Mouse (Mus musculus): ENCODE results near the gene Cebpe. TPM values are rescaled to one million over a fixed set of nuclear protein-coding genes. Genes with fewer than 3 reads are reported as not detected.

The Cebpe gene
- 0.20 TPM in 1 of 2 replicates, not detected in the other for polyA plus RNA-seq (2014; fragmentation: Nextera tagmentation; extraction: Ambion mirVana)

DNA sequence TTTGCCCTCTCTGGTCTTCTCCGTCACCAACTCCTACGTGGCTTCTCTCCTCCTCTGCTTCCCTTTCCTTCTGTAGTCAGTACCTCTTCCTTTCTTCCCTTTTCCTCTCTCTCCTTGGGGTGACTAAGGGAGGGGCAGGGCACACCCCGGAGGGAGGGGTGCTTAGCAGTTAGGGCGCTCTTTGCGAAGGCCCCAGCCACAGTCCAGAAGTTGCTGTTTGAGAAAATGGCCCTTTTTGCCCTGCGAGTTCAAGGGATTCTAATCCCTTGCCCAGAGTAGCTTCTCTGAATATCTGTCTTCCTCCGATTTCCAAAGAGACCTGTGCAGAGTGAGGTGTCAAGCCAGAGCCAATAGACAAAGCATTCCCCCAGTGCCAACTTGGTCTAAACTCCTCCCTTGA lies at the start of gene Cebpe:
Gene Cebpe, minus strand, starts transcription at position 101 of the 400 bp plus-strand sequence.
- DNase-seq (ENCODE audit: low spot score) (no peak), ATAC-seq (ENCODE audit: low FRiP score) (no peak)
- no peak within 1 kb of the TSS for H3K4me2 ChIP-seq (replicated peaks; ENCODE audit: low read depth, low read length)
- H3K36me3 ChIP-seq (ENCODE audit: control insufficient read depth, insufficient read depth, low read length), result no peaks in the 10 kb centered on the region
- H3K9ac ChIP-seq (ENCODE audit: low read depth, low read length), result no peak within 1 kb of the TSS
- 94% methylated on average over 7 of the region's 7 CpGs for WGBS
- peaks cover 2% of the 10 kb centered on the region; the same call in 1 of the 2 replicates for H3K27me3 ChIP-seq (ENCODE audit: control insufficient read depth, insufficient read depth, low read length)
- H3K27ac ChIP-seq (ENCODE audit: low read depth, low read length), result no peak within 1 kb of the TSS
- H3K4me1 ChIP-seq (replicated peaks; ENCODE audit: control insufficient read depth, insufficient read depth, low read length), result no peaks in the 10 kb centered on the region
- no peaks in the 10 kb centered on the region for H3K9me3 ChIP-seq (ENCODE audit: control insufficient read depth, low read length)
- no peak within 1 kb of the TSS for H3K4me3 ChIP-seq (ENCODE audit: low read depth, low read length)

DNA sequence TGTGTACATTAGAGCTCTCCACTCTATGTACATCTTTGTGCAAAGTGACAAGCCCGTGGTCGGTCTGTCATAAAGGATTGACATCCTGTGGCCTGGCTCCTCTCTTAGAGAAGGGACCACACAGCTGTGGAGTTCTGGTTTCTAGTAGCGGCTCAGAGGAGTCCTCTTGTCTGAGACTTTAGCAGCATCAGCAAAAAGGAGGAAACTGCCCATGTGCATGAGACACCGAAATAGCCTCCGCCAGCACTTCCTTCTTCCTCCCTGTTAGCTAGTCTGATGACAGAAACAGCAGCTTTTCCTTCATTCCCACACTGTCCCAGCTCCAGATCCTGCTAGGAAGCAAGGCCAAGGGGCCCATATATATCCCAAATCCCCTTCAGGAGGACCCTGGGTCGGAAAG lies 44.4 kb upstream of the Cebpe start:
- no peaks in the 10 kb centered on the region for H3K4me1 ChIP-seq (replicated peaks; ENCODE audit: control insufficient read depth, insufficient read depth, low read length)
- no peak overlapping the region for H3K27ac ChIP-seq (ENCODE audit: low read depth, low read length)
- H3K4me3 ChIP-seq (ENCODE audit: low read depth, low read length), result no peak overlapping the region
- H3K4me2 ChIP-seq (replicated peaks; ENCODE audit: low read depth, low read length), result no peak overlapping the region
- no peaks in the 10 kb centered on the region for H3K36me3 ChIP-seq (ENCODE audit: control insufficient read depth, insufficient read depth, low read length)
- ATAC-seq (ENCODE audit: low FRiP score), result no peak
- no peak for DNase-seq (ENCODE audit: low spot score)
- no peak overlapping the region for H3K9ac ChIP-seq (ENCODE audit: low read depth, low read length)
- 91% methylated on average over 6 of the region's 6 CpGs for WGBS
- H3K27me3 ChIP-seq (ENCODE audit: control insufficient read depth, insufficient read depth, low read length), result no peaks in the 10 kb centered on the region
- H3K9me3 ChIP-seq (ENCODE audit: control insufficient read depth, low read length), result no peaks in the 10 kb centered on the region

- ATAC-seq (ENCODE audit: low FRiP score) (no peak), DNase-seq (ENCODE audit: low spot score) (peak; percentile 35)
- no peaks in the 10 kb centered on the region for H3K27me3 ChIP-seq (ENCODE audit: control insufficient read depth, insufficient read depth, low read length)
- no peaks in the 10 kb centered on the region for H3K36me3 ChIP-seq (ENCODE audit: control insufficient read depth, insufficient read depth, low read length)
- no peaks in the 10 kb centered on the region for H3K9me3 ChIP-seq (ENCODE audit: control insufficient read depth, low read length)
- no peaks in the 10 kb centered on the region for H3K4me1 ChIP-seq (replicated peaks; ENCODE audit: control insufficient read depth, insufficient read depth, low read length)
- H3K27ac ChIP-seq (ENCODE audit: low read depth, low read length), result no peak overlapping the region
- WGBS, result 49% methylated on average over 6 of the region's 6 CpGs
- H3K9ac ChIP-seq (ENCODE audit: low read depth, low read length), result no peak overlapping the region
- H3K4me3 ChIP-seq (ENCODE audit: low read depth, low read length), result no peak overlapping the region
- no peak overlapping the region for H3K4me2 ChIP-seq (replicated peaks; ENCODE audit: low read depth, low read length)
These were observed 42.6 kb upstream of the Cebpe start for GRCm38 (mm10) chr14:54754602-54755018.

- no peak overlapping the region for H3K27ac ChIP-seq (ENCODE audit: low read depth, low read length)
- no peak overlapping the region for H3K4me2 ChIP-seq (replicated peaks; ENCODE audit: low read depth, low read length)
- 75% methylated on average over 14 of the region's 14 CpGs for WGBS
- ATAC-seq (ENCODE audit: low FRiP score) (no peak), DNase-seq (ENCODE audit: low spot score) (peak; percentile 3)
- H3K4me3 ChIP-seq (ENCODE audit: low read depth, low read length), result no peak overlapping the region
- no peaks in the 10 kb centered on the region for H3K9me3 ChIP-seq (ENCODE audit: control insufficient read depth, low read length)
- no peaks in the 10 kb centered on the region for H3K4me1 ChIP-seq (replicated peaks; ENCODE audit: control insufficient read depth, insufficient read depth, low read length)
- H3K9ac ChIP-seq (ENCODE audit: low read depth, low read length), result no peak overlapping the region
- H3K27me3 ChIP-seq (ENCODE audit: control insufficient read depth, insufficient read depth, low read length), result no peaks in the 10 kb centered on the region
- H3K36me3 ChIP-seq (ENCODE audit: control insufficient read depth, insufficient read depth, low read length), result no peaks in the 10 kb centered on the region
These were observed 42.1 kb upstream of the Cebpe start for GRCm38 (mm10) chr14:54753986-54754601.

DNA sequence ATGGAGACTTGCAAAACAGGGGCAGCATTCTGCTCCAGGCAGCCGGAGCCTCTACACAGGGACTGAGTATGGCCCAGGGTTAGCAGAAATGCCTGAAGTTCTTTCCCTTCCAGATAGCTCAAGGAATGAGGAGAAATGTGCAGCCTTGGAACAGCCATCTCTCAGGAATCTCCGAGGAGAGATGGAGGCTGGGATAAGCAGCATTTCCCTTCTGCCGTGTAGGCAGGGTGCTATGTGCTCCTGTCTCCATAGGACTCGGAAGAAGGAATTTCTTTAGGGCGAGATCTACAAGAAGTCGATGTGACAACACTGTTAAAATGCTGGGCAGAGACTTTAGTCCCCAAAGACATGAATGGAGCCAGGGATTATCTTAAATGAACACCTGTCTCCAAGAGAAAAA lies 41.0 kb upstream of the Cebpe start:
- DNase-seq (ENCODE audit: low spot score), result no peak
- Histone ChIP-seq H3K27ac (ENCODE audit: low read depth, low read length) (no peak overlapping the region), H3K4me2 (replicated peaks; ENCODE audit: low read depth, low read length) (no peak overlapping the region), H3K9ac (ENCODE audit: low read depth, low read length) (no peak overlapping the region), H3K27me3 (ENCODE audit: control insufficient read depth, insufficient read depth, low read length) (no peaks in the 10 kb centered on the region), H3K4me3 (ENCODE audit: low read depth, low read length) (no peak overlapping the region), H3K4me1 (replicated peaks; ENCODE audit: control insufficient read depth, insufficient read depth, low read length) (no peaks in the 10 kb centered on the region), H3K36me3 (ENCODE audit: control insufficient read depth, insufficient read depth, low read length) (no peaks in the 10 kb centered on the region), H3K9me3 (ENCODE audit: control insufficient read depth, low read length) (no peaks in the 10 kb centered on the region)
- ATAC-seq (ENCODE audit: low FRiP score), result no peak
- 93% methylated on average over 6 of the region's 6 CpGs for WGBS

DNA sequence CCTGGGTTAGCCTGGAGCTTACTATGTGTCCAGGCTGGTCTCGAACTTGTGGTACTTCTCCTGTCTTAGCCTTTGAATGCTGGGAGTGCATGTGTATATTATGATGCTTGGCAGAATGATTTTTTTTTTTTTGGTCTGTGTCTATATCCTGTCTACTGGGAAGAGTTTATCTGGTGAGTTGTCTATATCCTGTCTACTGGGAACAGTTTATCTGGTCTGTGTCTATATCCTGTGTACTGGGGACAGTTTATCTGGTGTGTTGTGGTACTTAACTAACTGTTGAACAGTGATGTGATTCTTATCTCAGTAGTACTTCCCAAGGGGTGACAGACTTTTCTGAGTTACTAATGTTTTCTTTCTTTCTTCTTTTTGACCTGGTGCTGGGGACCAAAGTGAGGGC lies 39.8 kb upstream of the Cebpe start:
- WGBS, result 89% methylated on average over 1 of the region's 1 CpGs
- Histone ChIP-seq H3K27me3 (ENCODE audit: control insufficient read depth, insufficient read depth, low read length) (no peaks in the 10 kb centered on the region), H3K4me1 (replicated peaks; ENCODE audit: control insufficient read depth, insufficient read depth, low read length) (no peaks in the 10 kb centered on the region), H3K9me3 (ENCODE audit: control insufficient read depth, low read length) (no peaks in the 10 kb centered on the region), H3K9ac (ENCODE audit: low read depth, low read length) (no peak overlapping the region), H3K4me2 (replicated peaks; ENCODE audit: low read depth, low read length) (no peak overlapping the region), H3K36me3 (ENCODE audit: control insufficient read depth, insufficient read depth, low read length) (no peaks in the 10 kb centered on the region), H3K4me3 (ENCODE audit: low read depth, low read length) (no peak overlapping the region), H3K27ac (ENCODE audit: low read depth, low read length) (no peak overlapping the region)
- ATAC-seq (ENCODE audit: low FRiP score) (no peak), DNase-seq (ENCODE audit: low spot score) (no peak)

DNA sequence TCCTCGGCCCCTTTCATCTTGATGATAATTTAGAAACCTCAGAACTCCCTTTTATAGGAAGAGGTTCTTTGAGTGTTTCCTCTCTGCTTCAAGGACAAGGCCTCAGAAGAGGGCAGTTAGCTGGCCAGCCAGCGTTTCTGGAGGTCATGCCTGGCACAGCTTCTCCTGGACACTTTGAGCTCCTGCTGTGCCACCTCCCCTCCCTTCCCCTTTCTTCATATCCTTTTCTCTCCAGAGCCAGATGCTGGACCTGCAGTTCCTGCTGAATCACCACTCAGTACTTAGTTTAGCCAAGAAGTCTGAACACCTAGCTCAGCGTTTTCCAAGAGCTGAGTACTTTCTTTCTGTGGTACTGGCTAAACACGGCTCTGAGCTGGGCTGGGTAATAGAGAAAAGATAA lies 37.3 kb upstream of the Cebpe start:
- no peak overlapping the region for H3K4me2 ChIP-seq (replicated peaks; ENCODE audit: low read depth, low read length)
- H3K9ac ChIP-seq (ENCODE audit: low read depth, low read length), result no peak overlapping the region
- H3K36me3 ChIP-seq (ENCODE audit: control insufficient read depth, insufficient read depth, low read length), result no peaks in the 10 kb centered on the region
- no peaks in the 10 kb centered on the region for H3K4me1 ChIP-seq (replicated peaks; ENCODE audit: control insufficient read depth, insufficient read depth, low read length)
- H3K4me3 ChIP-seq (ENCODE audit: low read depth, low read length), result no peak overlapping the region
- ATAC-seq (ENCODE audit: low FRiP score) (no peak), DNase-seq (ENCODE audit: low spot score) (no peak)
- 73% methylated on average over 4 of the region's 4 CpGs for WGBS
- H3K27me3 ChIP-seq (ENCODE audit: control insufficient read depth, insufficient read depth, low read length), result no peaks in the 10 kb centered on the region
- H3K27ac ChIP-seq (ENCODE audit: low read depth, low read length), result no peak overlapping the region; the same call in 1 of the 2 replicates
- no peaks in the 10 kb centered on the region for H3K9me3 ChIP-seq (ENCODE audit: control insufficient read depth, low read length)

- no peak overlapping the region for H3K9ac ChIP-seq (ENCODE audit: low read depth, low read length)
- no peaks in the 10 kb centered on the region for H3K27me3 ChIP-seq (ENCODE audit: control insufficient read depth, insufficient read depth, low read length)
- DNase-seq (ENCODE audit: low spot score) (no peak), ATAC-seq (ENCODE audit: low FRiP score) (no peak)
- H3K36me3 ChIP-seq (ENCODE audit: control insufficient read depth, insufficient read depth, low read length), result no peaks in the 10 kb centered on the region
- no peaks in the 10 kb centered on the region for H3K9me3 ChIP-seq (ENCODE audit: control insufficient read depth, low read length)
- H3K4me3 ChIP-seq (ENCODE audit: low read depth, low read length), result no peak overlapping the region
- no peak overlapping the region for H3K27ac ChIP-seq (ENCODE audit: low read depth, low read length)
- H3K4me1 ChIP-seq (replicated peaks; ENCODE audit: control insufficient read depth, insufficient read depth, low read length), result no peaks in the 10 kb centered on the region
- no peak overlapping the region for H3K4me2 ChIP-seq (replicated peaks; ENCODE audit: low read depth, low read length)
- WGBS, result 92% methylated on average over 16 of the region's 16 CpGs
These were observed 36.3 kb upstream of the Cebpe start for GRCm38 (mm10) chr14:54747942-54748917.
